Mouse (Mus musculus) hindbrain, embryonic 16.5 days (tissue): ENCODE results near the gene Cycs. TPM values are rescaled to one million over a fixed set of nuclear protein-coding genes. Genes with fewer than 3 reads are reported as not detected.

Experiments used
- ATAC-seq: fragments of 200-750 bp; cut with Nextera tagmentation; 2 replicates; pipeline ENCODE4 v1.8.0; 2017; ENCODE audit warnings: moderate TSS enrichment, moderate library complexity
- H3K27ac ChIP-seq: fragments of 300-500 bp; sonication (generic); 2 replicates; pipeline ENCODE4 v1.5.1; 2014; ENCODE audit warnings: low read depth, mild to moderate bottlenecking, control low read depth, low read length, moderate library complexity
- H3K27me3 ChIP-seq: fragments of 300-500 bp; sonication (generic); replicated peaks from 2 replicates; pipeline ENCODE4 v1.6.1; 2014; ENCODE audit warnings: low read length; ENCODE audit not compliant: control insufficient read depth, insufficient read depth
- H3K36me3 ChIP-seq: fragments of 300-500 bp; sonication (generic); 2 replicates; pipeline ENCODE4 v1.6.1; 2014; ENCODE audit warnings: mild to moderate bottlenecking, low read length, moderate library complexity, mixed read lengths; ENCODE audit not compliant: control insufficient read depth, insufficient read depth
- H3K4me1 ChIP-seq: fragments of 300-500 bp; sonication (generic); 2 replicates; pipeline ENCODE4 v1.6.1; 2014; ENCODE audit warnings: low read depth, low read length; ENCODE audit not compliant: control insufficient read depth, insufficient read depth
- H3K4me2 ChIP-seq: fragments of 300-500 bp; sonication (generic); 2 replicates; pipeline ENCODE4 v1.6.1; 2014; ENCODE audit warnings: mild to moderate bottlenecking, low read length, control low read depth, moderate library complexity
- H3K4me3 ChIP-seq: fragments of 300-500 bp; sonication (generic); 2 replicates; pipeline ENCODE4 v1.5.1; 2014; ENCODE audit warnings: mild to moderate bottlenecking, low read length, control low read depth, moderate library complexity
- H3K9ac ChIP-seq: fragments of 300-500 bp; sonication (generic); 2 replicates; pipeline ENCODE4 v1.6.1; 2014; ENCODE audit warnings: low read depth, mild to moderate bottlenecking, control low read depth, low read length, moderate library complexity
- H3K9me3 ChIP-seq: fragments of 300-500 bp; sonication (generic); 2 replicates; pipeline ENCODE4 v1.6.1; 2014; ENCODE audit warnings: mild to moderate bottlenecking, low read length, moderate library complexity; ENCODE audit not compliant: control insufficient read depth
- WGBS: fragments of 180-500 bp; shearing (Covaris S2); extraction: QIAGEN DNeasy Blood & Tissue Kit; methylation state at CpG from one replicate; pipeline ENCODE4 v1.1.7; 2014; 5-methylcytosine and 5-hydroxymethylcytosine counted together
- polyA plus RNA-seq: library from polyadenylated mRNA; unstranded; fragments of >200 nt; fragmentation: Nextera tagmentation; extraction: Ambion mirVana; gene quantifications from 2 replicates; pipeline ENCODE4 v1.2.1, GENCODE M21; 2015

Cycs gene
- polyA plus RNA-seq, 1 experiment from 2014 or later: 91.1 TPM

DNA sequence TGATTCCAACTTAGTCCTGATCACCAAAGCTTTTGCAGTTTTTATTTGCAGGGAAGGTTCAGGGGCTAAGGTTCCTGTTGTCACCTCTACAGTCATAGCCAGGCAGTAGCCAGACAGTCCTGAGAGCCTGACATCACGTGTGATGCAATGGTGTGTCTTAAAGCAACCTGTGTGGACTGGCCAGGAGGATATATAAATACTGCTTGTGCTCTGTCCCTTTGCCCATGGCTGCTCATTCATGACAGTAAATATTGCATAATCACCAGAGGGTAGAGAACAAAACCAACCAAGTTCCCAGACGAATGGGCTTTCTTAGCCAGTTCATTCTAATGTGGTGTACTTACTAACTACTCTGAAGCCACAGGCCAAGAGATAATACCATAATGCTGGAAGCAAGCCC is 21.1 kb upstream of the Cycs start:
- WGBS: 89% methylated on average over 2 of the region's 2 CpGs
- no peak for ATAC-seq
- Histone ChIP-seq H3K4me2 (no peak overlapping the region), H3K9me3 (no peaks in the 10 kb centered on the region), H3K27ac (no peak overlapping the region), H3K4me3 (no peak overlapping the region), H3K9ac (no peak overlapping the region), H3K36me3 (no peaks in the 10 kb centered on the region), H3K27me3 (no peaks in the 10 kb centered on the region), H3K4me1 (no peaks in the 10 kb centered on the region)

- 84% methylated on average over 5 of the region's 5 CpGs for WGBS
Measured at GRCm38 (mm10) chr6:50586316-50586715, 20.0 kb upstream of the Cycs start.

GRCm38 (mm10) chr6:50585733-50586132 is 19.4 kb upstream of the Cycs start:
- Histone ChIP-seq H3K9me3 (no peaks in the 10 kb centered on the region), H3K27ac (no peak overlapping the region), H3K4me1 (no peaks in the 10 kb centered on the region), H3K4me2 (no peak overlapping the region), H3K27me3 (no peaks in the 10 kb centered on the region), H3K4me3 (no peak overlapping the region), H3K9ac (no peak overlapping the region), H3K36me3 (no peaks in the 10 kb centered on the region)
- ATAC-seq: no peak
- WGBS: 87% methylated on average over 7 of the region's 7 CpGs

More at GRCm38 (mm10) chr6:50586316-50586715, 20.0 kb upstream of the Cycs start:
- Histone ChIP-seq H3K9me3 (no peaks in the 10 kb centered on the region), H3K27ac (no peak overlapping the region), H3K27me3 (no peaks in the 10 kb centered on the region), H3K9ac (no peak overlapping the region), H3K4me2 (no peak overlapping the region), H3K4me3 (no peak overlapping the region), H3K4me1 (no peaks in the 10 kb centered on the region), H3K36me3 (no peaks in the 10 kb centered on the region)
- ATAC-seq: no peak

DNA sequence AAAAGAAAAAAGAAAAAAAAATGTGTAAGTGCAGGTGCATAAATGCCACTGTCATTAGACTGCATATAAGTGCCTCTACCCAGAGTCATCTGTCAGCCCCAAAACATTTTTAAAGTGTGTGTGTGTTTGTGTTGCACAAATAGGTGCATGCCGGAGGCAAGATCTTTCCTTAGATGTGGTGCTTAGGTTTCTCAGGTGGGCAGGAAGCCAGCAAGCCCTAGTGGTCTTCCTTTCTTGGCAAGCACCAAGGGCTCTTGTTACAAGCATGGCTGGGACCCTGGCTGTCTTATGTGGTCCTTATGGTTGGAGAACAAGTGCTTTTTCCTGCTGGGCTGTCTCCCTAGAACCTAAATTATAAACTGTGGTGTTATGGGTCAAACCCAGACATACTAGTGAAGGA is 5.3 kb upstream of the Cycs start:
- Histone ChIP-seq H3K9me3 (no peaks in the 10 kb centered on the region), H3K4me2 (no peak overlapping the region), H3K9ac (no peak overlapping the region), H3K27me3 (no peaks in the 10 kb centered on the region), H3K36me3 (0 out of 2 replicates have a peak, but pooled peaks cover 2% of the 10 kb centered on the region), H3K4me3 (no peak overlapping the region), H3K4me1 (peaks cover 3% of the 10 kb centered on the region), H3K27ac (no peak overlapping the region)
- ATAC-seq: no peak
- 83% methylated on average over 1 of the region's 1 CpGs for WGBS

- 5% methylated on average over 6 of the region's 6 CpGs for WGBS
- Histone ChIP-seq H3K4me2 (peak overlapping the region; percentile 73), H3K4me3 (peak overlapping the region; percentile 88)
Measured at GRCm38 (mm10) chr6:50566997-50567255, 588 bp upstream of the Cycs start.

GRCm38 (mm10) chr6:50563651-50564050 is 2.7 kb downstream of the Cycs start:
- over 99% methylated on average over 3 of the region's 3 CpGs for WGBS
- H3K36me3 ChIP-seq: peaks cover 6% of the 10 kb centered on the region

More at GRCm38 (mm10) chr6:50566997-50567255, 588 bp upstream of the Cycs start:
- Histone ChIP-seq H3K9ac (peak overlapping the region; percentile 80), H3K36me3 (peaks cover 6% of the 10 kb centered on the region), H3K4me1 (peaks cover 8% of the 10 kb centered on the region), H3K9me3 (no peaks in the 10 kb centered on the region), H3K27ac (peak overlapping the region; percentile 89), H3K27me3 (no peaks in the 10 kb centered on the region)
- ATAC-seq: no peak

GRCm38 (mm10) chr6:50562421-50562820 is 3.9 kb downstream of the Cycs start:
- ATAC-seq: no peak
- 93% methylated on average over 4 of the region's 4 CpGs for whole genome bisulfite sequencing
- H3K4me2 ChIP-seq: no peak overlapping the region
- no peak overlapping the region for H3K4me3 ChIP-seq
- peaks cover 6% of the 10 kb centered on the region for H3K36me3 ChIP-seq
- H3K9ac ChIP-seq: no peak overlapping the region
- no peaks in the 10 kb centered on the region for H3K9me3 ChIP-seq
- H3K27ac ChIP-seq: no peak overlapping the region
- no peaks in the 10 kb centered on the region for H3K27me3 ChIP-seq
- peaks cover 8% of the 10 kb centered on the region for H3K4me1 ChIP-seq

More at GRCm38 (mm10) chr6:50563651-50564050, 2.7 kb downstream of the Cycs start:
- Histone ChIP-seq H3K4me2 (no peak overlapping the region), H3K9ac (no peak overlapping the region), H3K27ac (no peak overlapping the region), H3K27me3 (no peaks in the 10 kb centered on the region), H3K9me3 (no peaks in the 10 kb centered on the region), H3K4me3 (no peak overlapping the region), H3K4me1 (peaks cover 8% of the 10 kb centered on the region)
- no peak for ATAC-seq

DNA sequence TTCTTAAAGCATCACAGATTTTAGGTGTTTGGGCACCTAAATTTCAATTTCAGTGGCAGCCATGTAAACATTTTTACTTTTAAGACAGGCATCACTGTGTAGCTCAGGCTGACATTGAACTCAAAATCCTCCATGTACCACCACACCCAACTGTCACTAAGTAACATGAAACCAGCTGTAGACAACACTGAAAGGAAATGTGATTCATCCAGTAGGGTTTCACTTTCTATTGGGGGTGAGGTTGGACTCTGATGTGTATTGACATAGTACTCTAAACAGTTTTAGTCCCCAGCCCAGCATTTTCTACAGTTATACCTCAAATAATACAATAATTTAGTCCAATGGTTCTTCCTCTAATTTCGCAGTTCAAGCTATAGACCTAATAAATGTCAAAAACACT is 5.6 kb downstream of the Cycs start:
- Histone ChIP-seq H3K27me3 (no peaks in the 10 kb centered on the region), H3K4me3 (no peak overlapping the region), H3K27ac (no peak overlapping the region), H3K4me2 (no peak overlapping the region), H3K36me3 (peaks cover 6% of the 10 kb centered on the region), H3K9me3 (no peaks in the 10 kb centered on the region), H3K4me1 (peaks cover 5% of the 10 kb centered on the region), H3K9ac (no peak overlapping the region)
- WGBS: 100% methylated on average over 1 of the region's 1 CpGs
- ATAC-seq: no peak

DNA sequence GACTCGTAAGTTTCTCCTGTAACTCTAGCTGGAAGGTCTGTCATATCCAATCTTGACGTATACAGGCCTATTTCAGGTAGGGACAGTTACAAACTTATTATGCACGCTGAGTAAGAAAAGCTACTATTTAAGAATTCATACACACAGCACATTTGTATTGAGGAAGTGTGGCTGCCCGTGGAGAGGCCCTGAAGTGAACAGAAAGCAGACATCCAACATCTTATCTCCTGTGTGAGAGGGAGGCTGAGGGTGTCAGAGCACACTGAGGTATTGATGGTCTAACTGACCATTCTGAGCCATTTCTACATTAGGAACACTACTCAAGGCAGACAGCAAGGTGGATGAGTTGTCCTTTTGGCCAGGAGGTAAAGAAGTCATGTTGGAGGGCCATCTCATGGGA is 7.5 kb downstream of the Cycs start:
- Histone ChIP-seq H3K4me3 (no peak overlapping the region), H3K9ac (no peak overlapping the region), H3K9me3 (no peaks in the 10 kb centered on the region), H3K27ac (no peak overlapping the region), H3K4me2 (no peak overlapping the region), H3K27me3 (no peaks in the 10 kb centered on the region), H3K36me3 (peaks cover 3% of the 10 kb centered on the region), H3K4me1 (no peaks in the 10 kb centered on the region)
- WGBS: 91% methylated on average over 4 of the region's 4 CpGs
- no peak for ATAC-seq

GRCm38 (mm10) chr6:50557566-50557965 is 8.8 kb downstream of the Cycs start:
- Histone ChIP-seq H3K27me3 (no peaks in the 10 kb centered on the region), H3K4me1 (no peaks in the 10 kb centered on the region), H3K36me3 (no peaks in the 10 kb centered on the region), H3K9ac (no peak overlapping the region), H3K4me3 (no peak overlapping the region), H3K9me3 (no peaks in the 10 kb centered on the region), H3K27ac (no peak overlapping the region), H3K4me2 (no peak overlapping the region)
- no peak for ATAC-seq
- 88% methylated on average over 6 of the region's 6 CpGs for WGBS
